Mouse (Mus musculus): ENCODE data around the gene Cbx1.
"Not testable (repeated sequence)": the region's sequence is repeated elsewhere in the genome, so short reads cannot be mapped to it uniquely, and the experiment has no call there.

The Cbx1 gene

DNA sequence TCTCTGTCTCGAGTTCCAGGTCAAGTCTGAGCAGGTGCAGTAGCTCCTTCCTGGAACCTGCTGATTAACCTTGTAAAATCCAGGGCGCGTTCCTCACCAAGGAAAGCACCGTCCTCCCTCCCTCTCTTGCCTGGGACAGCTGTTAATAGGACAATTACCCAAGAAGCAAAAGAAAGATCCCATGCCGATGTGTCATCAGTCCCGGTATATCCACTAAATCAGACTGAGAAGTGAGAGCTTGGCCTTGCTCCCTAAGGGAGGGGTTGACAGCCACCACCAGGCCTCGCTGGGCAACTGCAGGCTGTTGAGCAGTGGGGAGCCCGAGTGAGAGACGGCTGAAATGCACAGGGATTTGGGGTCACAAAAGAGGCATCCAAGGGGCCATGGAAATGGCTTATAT, 48.4 kb downstream of the Cbx1 start:
- in situ Hi-C loops (cut with MseI, MboI): no loop called here

DNA sequence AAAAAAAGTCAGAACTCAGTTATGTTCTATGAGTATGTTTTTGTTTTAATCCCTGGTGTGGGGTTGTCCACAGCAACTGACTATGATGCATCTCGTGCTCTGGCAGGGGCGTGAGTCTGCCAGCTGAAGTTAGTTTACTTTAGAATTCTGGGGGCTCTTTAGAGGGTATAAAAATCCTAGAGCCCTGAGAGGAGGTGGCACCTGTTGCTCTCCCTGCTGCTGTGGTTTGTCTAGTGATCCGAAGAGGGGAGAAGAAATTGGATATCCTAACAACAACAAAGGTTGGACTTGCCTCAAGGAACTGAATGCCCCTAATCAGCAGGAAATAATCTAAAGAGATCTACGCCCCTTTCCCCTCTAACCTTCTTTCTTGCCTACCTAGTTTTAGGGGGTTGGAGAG, 49.4 kb downstream of the Cbx1 start:
- in situ Hi-C loops (cut with MseI, MboI): no loop called here

DNA sequence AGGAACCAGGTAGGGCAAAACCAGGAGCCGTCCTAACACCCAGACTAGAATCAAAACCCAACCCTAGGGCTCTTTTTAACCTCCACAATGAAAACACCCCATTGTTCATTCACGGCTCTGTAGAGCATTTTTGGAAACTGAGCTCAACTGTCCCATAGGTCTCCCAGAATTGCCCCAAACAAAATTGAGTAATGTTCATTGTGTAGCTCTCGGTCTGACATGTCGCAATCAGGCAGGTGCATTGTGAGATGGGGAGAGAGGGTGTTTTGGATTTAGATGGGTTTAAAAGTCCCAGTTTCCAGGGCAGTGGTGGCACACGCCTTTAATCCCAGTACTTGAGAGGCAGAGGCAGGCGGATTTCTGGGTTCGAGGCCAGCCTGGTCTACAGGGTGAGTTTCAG, 50.5 kb downstream of the Cbx1 start:
- in situ Hi-C loops (cut with MseI, MboI): no loop called here

DNA sequence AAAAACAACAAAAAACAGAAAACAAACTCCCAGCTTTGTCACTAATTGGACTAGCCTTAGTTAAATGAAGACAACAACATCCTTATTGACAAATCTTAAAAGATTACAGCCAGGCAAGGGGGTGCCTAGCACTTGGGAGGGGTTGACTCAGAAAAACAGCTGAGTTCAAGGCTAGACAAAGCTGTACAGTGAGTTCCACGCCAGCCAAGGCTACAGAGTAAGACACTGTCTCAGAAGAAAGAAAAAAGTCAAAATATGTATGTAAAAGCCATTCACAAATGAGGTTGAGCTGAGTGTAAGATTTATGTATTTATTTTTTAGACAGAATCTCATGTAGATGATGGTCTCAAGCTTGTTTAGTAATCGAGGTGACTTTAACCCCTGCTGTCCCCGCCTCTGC, 51.0 kb downstream of the Cbx1 start:
- in situ Hi-C loops (cut with MseI, MboI): no loop called here

DNA sequence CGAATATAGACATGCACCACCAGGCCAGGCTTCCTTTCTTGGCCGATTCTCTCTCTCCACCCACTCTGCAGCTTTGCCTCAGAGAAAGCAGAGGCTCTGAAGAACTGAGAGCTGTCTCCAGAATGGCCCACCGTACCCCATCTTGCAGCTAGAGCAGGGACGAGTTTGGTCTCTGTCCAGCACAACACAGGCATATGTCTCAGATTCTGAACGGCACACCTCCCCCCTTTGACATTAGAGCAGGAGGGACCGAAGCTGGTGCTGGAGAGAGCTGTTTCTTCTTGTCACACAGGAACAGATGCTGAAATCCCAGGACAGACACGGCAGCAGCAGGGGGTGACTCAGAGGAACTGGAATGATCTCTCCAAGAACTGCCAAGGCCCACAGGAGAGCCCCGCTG, 51.4 kb downstream of the Cbx1 start:
- in situ Hi-C loops (cut with MseI, MboI): no loop called here

DNA sequence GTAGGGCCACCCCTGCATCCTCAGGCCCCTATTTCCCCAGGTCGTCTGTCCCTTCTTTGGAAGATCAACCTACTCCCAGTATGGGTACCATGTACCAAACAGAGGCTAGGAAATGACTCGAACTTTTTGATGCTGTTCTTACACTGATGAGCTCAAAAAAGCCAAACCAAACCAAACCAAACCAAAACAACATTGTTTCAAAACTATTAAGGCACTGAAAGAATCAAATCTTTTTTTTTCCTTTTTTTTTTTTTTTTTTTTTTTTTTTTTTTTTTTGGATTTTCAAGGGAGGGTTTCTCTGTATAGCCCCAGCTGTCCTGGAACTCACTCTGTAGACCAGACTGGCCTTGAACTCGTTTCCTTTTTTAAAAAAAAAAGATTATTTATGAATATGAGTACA, 54.7 kb downstream of the Cbx1 start:
- in situ Hi-C loops (cut with MseI, MboI): no loop called here

DNA sequence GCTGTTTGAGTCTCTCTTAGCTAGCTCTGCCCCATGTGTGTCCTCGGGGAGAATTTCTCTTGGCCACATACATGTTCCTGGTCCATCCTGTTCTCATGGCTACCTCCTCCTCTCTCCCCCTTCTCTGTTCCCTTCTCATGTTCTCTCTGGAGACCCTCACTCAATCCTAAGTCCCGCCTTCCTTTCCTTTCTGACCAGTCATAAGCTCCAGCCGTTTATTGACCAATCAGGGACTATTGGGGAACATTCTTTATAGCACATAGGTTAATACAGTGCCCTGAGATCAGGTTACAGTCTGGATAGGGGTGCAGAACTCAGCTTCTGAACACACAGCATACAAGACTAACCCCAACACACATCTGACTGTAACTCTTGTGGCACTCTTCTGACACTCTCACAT, 58.3 kb downstream of the Cbx1 start:
- in situ Hi-C loops (cut with MseI, MboI): no loop called here

DNA sequence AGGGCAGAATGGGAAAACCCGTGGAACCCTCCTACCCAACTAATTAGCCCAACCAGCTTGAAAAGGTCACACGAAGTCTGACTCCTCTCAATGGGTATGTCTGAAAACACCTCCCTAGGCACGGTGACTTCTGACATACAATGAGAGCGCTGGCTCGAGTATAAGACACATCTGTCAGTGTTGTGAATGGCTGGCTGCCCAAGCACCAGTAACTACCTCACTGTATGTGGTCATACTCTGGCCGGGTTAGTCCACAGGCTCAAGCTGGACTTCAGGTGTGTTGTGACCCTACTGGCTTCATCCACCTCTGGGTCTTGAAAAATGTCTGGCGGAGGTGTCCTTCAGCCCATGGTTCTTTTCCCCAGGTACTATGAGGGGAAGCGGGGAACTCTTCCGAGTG, 59.8 kb downstream of the Cbx1 start:
- in situ Hi-C loops (cut with MseI, MboI): no loop called here

DNA sequence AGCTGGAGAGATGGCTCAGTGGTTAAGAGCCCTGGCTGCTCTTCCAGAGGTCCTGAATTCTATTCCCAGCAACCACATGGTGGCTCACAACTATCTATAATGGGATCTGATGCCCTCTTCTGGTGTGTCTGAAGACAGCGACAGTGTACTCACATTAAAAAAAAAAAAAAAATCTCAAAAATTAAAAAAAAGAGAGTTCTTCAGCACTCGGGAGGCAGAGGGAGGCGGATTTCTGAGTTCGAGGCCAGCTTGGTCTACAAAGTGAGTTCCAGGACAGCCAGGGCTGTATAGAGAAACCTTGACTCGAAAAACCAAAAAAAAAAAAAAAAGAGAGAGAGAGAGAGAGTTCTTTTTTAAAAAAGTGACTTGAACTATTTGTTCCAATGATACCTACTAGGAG, 60.2 kb downstream of the Cbx1 start:
- in situ Hi-C loops (cut with MseI, MboI): not testable (repeated sequence)

DNA sequence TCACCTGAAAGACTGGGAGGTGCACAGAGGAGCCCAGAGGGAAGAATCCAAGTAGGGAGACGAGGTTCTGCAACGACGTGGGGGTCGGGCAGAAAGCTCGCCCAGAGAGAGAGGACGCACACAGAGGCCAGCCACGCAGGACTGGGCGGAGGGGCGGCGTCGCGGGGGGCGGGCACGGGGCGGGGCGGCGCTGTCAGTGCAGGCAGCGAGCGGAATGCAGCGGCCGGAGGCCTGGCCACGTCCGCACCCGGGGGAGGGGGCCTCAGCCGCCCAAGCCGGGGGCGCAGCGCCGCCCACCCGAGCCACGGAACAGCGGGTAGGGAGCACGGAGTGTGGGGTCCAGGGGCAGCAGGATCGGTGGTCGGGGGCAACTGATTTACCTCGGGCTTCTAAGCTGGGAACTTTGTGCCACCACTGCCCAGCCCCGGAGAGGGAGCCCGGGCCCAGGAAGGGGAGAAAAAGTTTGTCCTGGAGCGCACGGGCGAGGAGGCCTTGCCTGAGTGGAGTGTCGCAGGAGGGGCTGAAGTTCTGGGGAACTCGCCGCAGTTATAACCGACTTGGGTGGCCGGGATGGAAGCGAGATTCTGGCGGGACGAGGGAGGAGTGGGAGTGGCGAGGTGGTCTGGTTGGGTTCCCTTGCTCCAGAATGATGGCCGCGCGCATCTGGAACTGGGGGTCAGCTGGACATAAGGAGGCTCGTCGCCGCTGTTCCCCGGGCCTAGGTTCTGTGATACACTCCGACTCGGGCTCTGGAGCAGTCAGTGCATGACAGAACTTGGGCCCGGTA, 60.9 kb downstream of the Cbx1 start, which contains the start of gene Copz2:
TSS of gene Copz2 (plus strand) at position 190 of the 787 bp plus-strand sequence.
- in situ Hi-C loops (cut with MseI, MboI): no loop called here

DNA sequence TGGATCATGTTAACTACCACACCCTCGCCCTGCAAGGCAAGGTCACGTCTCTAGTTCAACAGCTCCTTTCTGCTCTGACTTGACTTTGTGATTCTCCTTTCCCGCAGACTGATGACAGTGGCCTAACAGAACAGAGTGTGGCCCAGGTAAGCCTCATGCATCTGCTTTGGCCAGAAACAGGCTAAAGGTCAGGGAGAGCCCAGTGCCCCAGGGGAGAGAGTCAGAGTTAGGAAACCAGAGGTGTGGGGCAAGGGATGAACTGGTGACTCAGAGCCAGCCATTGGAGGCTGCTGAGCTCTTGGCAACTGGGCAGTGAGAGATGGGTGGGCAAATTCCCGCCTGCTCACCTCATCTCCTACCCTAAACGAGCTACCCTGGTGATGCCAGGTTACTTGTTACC, 68.5 kb downstream of the Cbx1 start:
- in situ Hi-C loops (cut with MseI, MboI): no loop called here

Measured in mouse trophoblast stem cell (cell line).